Mouse (Mus musculus): ENCODE results near the gene Pcsk4. TPM values are rescaled to one million over a fixed set of nuclear protein-coding genes. Genes with fewer than 3 reads are reported as not detected.

The Pcsk4 gene
- polyA plus RNA-seq, 1 experiment = 3.2 TPM

DNA sequence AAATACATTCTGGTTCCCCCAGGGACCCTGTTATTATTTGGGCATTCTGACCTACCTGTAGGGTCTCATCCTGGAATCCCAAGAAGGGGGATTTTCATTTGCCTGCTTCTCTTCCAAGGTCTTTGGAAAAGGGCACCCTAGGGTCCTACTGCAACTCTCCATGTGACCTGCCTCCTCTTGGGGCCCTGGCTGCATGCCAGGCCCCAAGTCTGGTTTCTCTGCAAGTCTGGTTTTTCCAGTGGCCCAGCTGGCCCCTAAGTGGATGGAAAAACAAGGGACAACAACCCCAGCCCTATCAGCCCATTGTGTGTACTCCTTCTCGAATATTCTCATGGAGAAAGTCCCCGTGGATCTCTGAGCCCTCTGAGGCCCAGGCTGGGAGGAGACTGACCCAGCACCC lies 1.6 kb upstream of the Pcsk4 start:
- TF ChIP-seq FOSL1 (IDR thresholded peaks at IDR 0.05; ENCODE audit: insufficient read depth, low read length, poor library complexity, severe bottlenecking) (no peak), MYOD1 (IDR thresholded peaks at IDR 0.05; ENCODE audit: control insufficient read depth, insufficient read length, low read depth) (no peak), USF1 (IDR thresholded peaks at IDR 0.05; ENCODE audit: low read depth) (no peak), MYOG (IDR thresholded peaks at IDR 0.05; ENCODE audit: control insufficient read depth, extremely low read depth, insufficient read length) (no peak), CEBPB (IDR thresholded peaks at IDR 0.05; ENCODE audit: low read depth) (no peak), MAX (IDR thresholded peaks at IDR 0.05) (no peak), CTCF (IDR thresholded peaks at IDR 0.05; ENCODE audit: control insufficient read depth, insufficient read depth, insufficient read length) (no peak)
- Histone ChIP-seq H3K4me3 (ENCODE audit: insufficient read depth, poor library complexity, severe bottlenecking) (no peak overlapping the region), H3K27me3 (ENCODE audit: control insufficient read depth, insufficient read depth, insufficient read length) (no peaks in the 10 kb centered on the region)

DNA sequence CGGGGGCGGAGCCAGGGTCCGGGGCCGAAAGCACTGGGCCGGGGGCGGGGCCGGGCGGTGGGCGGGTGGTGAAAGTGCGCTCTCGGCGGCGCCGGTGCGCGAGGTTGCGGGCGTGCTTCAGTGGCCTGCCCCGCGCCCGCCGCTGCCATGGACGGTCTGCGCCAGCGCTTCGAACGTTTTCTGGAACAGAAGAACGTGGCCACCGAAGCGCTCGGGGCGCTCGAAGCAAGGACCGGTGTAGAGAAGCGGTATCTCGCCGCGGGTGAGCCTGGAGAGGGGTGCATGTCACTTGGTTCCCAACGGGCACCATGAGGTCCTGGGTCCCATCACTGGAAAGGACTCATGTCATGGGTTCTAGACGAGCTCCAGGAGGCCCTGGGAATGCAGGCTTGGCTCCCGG lies 786 bp upstream of the Pcsk4 start:
- H3K36me3 ChIP-seq (ENCODE audit: control insufficient read depth, insufficient read depth) = no peaks in the 10 kb centered on the region
- H3K4me3 ChIP-seq (ENCODE audit: insufficient read depth, poor library complexity, severe bottlenecking) = peak overlapping the region; percentile 7
- no peaks in the 10 kb centered on the region for H3K79me3 ChIP-seq (ENCODE audit: low read depth)
- TF ChIP-seq FOSL1 (IDR thresholded peaks at IDR 0.05; ENCODE audit: insufficient read depth, low read length, poor library complexity, severe bottlenecking) (no peak), MAX (IDR thresholded peaks at IDR 0.05) (no peak), CTCF (IDR thresholded peaks at IDR 0.05; ENCODE audit: control insufficient read depth, insufficient read depth, insufficient read length) (no peak), MYOD1 (IDR thresholded peaks at IDR 0.05; ENCODE audit: control insufficient read depth, insufficient read length, low read depth) (no peak), USF1 (IDR thresholded peaks at IDR 0.05; ENCODE audit: low read depth) (no peak), CEBPB (IDR thresholded peaks at IDR 0.05; ENCODE audit: low read depth) (no peak), MYOG (IDR thresholded peaks at IDR 0.05; ENCODE audit: control insufficient read depth, extremely low read depth, insufficient read length) (no peak)
- H3ac ChIP-seq (ENCODE audit: control insufficient read depth, insufficient read length, low read depth) = peak overlapping the region; percentile 71
- H3K79me2 ChIP-seq (ENCODE audit: control insufficient read depth, insufficient read depth) = no peaks in the 10 kb centered on the region
- H3K27me3 ChIP-seq (ENCODE audit: control insufficient read depth, insufficient read depth, insufficient read length) = no peaks in the 10 kb centered on the region

More for the DNA sequence above, 1.6 kb upstream of the Pcsk4 start:
- no peak overlapping the region for H3ac ChIP-seq (ENCODE audit: control insufficient read depth, insufficient read length, low read depth)
- no peaks in the 10 kb centered on the region for H3K79me3 ChIP-seq (ENCODE audit: low read depth)
- H3K36me3 ChIP-seq (ENCODE audit: control insufficient read depth, insufficient read depth) = no peaks in the 10 kb centered on the region
- no peaks in the 10 kb centered on the region for H3K79me2 ChIP-seq (ENCODE audit: control insufficient read depth, insufficient read depth)

DNA sequence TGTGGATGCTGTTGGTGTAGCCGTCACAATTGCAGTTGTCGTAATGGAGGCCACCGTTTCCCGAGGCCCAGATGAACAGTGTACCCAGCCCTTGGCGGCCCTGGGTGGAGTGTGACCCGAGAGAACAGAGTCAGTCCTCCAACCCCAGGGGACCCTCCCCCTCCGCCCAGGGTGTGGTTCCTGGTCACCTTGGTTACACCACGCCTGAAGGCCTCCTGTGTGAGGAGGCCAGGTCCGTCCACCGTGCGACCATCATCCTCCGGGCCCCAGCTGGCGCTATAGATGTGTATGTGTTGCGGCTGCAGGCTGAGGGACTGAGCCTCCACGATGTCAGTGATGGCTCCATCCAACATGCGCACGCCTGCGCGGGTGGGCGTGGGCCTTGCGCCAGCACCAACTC lies 4.3 kb downstream of the Pcsk4 start:
- no peaks in the 10 kb centered on the region for H3K27me3 ChIP-seq (ENCODE audit: control insufficient read depth, insufficient read depth, insufficient read length)
- peaks cover 23% of the 10 kb centered on the region for H3K79me2 ChIP-seq (ENCODE audit: control insufficient read depth, insufficient read depth)
- H3K36me3 ChIP-seq (ENCODE audit: control insufficient read depth, insufficient read depth) = no peaks in the 10 kb centered on the region
- no peak for TF ChIP-seq MAX (IDR thresholded peaks at IDR 0.05)
- TF ChIP-seq MYOG (IDR thresholded peaks at IDR 0.05; ENCODE audit: control insufficient read depth, extremely low read depth, insufficient read length) = no peak
- no peak overlapping the region for H3ac ChIP-seq (ENCODE audit: control insufficient read depth, insufficient read length, low read depth)
- H3K4me3 ChIP-seq (ENCODE audit: insufficient read depth, poor library complexity, severe bottlenecking) = no peak overlapping the region
- H3K79me3 ChIP-seq (ENCODE audit: low read depth) = peaks cover 8% of the 10 kb centered on the region

DNA sequence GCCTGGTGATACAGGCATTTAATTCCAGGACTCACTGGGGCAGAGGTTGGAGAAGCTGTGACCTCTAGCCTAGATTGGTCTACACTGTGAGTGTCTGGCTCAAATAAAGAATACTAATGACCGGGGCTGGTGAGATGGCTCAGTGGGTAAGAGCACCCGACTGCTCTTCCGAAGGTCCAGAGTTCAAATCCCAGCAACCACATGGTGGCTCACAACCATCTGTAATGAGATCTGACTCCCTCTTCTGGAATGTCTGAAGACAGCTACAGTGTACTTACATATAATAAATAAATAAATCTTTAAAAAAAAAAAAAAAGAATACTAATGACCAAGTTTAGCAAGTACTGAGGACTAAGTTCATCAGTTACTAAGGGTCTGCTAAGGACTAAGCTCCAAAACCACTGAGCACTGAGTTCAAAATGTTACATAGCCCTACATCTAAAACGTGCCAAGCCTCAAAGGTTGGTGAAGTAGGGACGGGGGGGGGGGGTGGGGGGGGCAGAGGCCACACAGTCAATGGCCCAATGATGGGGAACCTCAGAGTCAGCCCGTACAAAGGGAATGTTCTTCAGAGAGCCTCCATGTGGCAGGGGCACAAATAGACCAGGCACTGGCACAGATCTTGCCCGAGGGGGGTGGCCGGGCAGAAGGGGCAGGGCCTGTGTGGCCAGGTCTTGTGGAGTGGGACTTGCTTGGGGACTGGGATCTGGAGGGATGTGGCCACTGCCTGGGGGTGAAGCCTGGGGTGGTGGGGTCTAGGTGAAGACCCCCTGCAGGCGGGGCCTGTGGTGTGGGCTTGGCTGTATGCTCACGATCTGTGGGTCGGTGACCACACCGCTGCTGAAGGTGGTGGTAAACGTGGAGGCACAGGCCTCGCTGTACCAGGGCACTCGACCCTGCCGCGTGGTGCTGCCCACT lies 4.9 kb downstream of the Pcsk4 start:
- no peaks in the 10 kb centered on the region for H3K27me3 ChIP-seq (ENCODE audit: control insufficient read depth, insufficient read depth, insufficient read length)
- TF ChIP-seq MAX (IDR thresholded peaks at IDR 0.05) = no peak
- TF ChIP-seq FOSL1 (IDR thresholded peaks at IDR 0.05; ENCODE audit: insufficient read depth, low read length, poor library complexity, severe bottlenecking) = no peak
- no peak for TF ChIP-seq CEBPB (IDR thresholded peaks at IDR 0.05; ENCODE audit: low read depth)
- TF ChIP-seq USF1 (IDR thresholded peaks at IDR 0.05; ENCODE audit: low read depth) = no peak
- no peak for TF ChIP-seq MYOD1 (IDR thresholded peaks at IDR 0.05; ENCODE audit: control insufficient read depth, insufficient read length, low read depth)
- no peak for TF ChIP-seq MYOG (IDR thresholded peaks at IDR 0.05; ENCODE audit: control insufficient read depth, extremely low read depth, insufficient read length)
- TF ChIP-seq CTCF (IDR thresholded peaks at IDR 0.05; ENCODE audit: control insufficient read depth, insufficient read depth, insufficient read length) = no peak
- H3K36me3 ChIP-seq (ENCODE audit: control insufficient read depth, insufficient read depth) = no peaks in the 10 kb centered on the region
- H3K79me3 ChIP-seq (ENCODE audit: low read depth) = peaks cover 14% of the 10 kb centered on the region
- H3K79me2 ChIP-seq (ENCODE audit: control insufficient read depth, insufficient read depth) = peaks cover 30% of the 10 kb centered on the region
- H3ac ChIP-seq (ENCODE audit: control insufficient read depth, insufficient read length, low read depth) = no peak overlapping the region
- H3K4me3 ChIP-seq (ENCODE audit: insufficient read depth, poor library complexity, severe bottlenecking) = peak overlapping the region; percentile 43

DNA sequence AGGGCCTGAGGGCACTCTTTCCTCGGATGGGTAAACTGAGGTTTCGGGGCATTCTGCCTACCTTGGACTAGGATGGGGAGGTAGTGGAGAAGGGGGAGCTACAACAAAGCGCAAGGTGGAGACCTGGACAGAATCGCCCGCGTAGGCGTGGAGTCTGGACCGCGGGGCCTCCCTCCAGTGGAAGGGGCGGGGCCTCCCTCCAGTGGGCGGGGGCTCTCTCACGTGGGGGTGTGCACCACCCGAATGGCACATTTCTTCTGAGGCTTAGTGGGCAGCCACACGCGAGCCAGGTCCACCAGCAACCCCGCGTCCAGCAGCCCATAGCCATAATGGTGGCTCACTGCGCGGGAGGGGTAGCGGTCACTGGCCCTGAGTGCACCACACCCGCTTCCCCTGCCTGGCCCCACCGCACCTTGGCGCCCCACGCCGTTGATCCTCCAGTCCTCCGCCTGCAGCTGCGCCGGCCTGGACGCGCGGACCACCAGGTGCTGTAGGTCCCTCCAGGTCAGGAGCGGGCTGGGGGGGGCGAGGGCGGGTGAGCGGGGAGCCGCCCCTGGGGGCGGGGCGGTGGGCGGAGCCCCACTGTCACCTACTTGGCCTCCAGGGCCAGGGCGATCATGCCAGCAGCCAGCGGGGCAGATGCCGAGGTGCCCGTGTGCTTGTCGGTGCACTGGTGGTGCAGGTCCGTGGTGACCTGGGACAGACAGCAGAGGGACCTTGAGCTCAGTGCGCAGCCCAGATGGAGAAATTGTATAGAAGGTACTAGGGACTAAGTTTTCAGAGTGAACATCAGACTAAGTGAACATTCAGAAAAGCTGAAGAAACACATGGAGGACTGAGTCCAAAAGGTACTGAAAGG lies 5.8 kb downstream of the Pcsk4 start:
- Histone ChIP-seq H3K27me3 (ENCODE audit: control insufficient read depth, insufficient read depth, insufficient read length) (no peaks in the 10 kb centered on the region), H3K36me3 (ENCODE audit: control insufficient read depth, insufficient read depth) (peaks cover 6% of the 10 kb centered on the region), H3K4me3 (ENCODE audit: insufficient read depth, poor library complexity, severe bottlenecking) (peak overlapping the region; percentile 43), H3K79me3 (ENCODE audit: low read depth) (peaks cover 20% of the 10 kb centered on the region), H3ac (ENCODE audit: control insufficient read depth, insufficient read length, low read depth) (peak overlapping the region; percentile 89), H3K79me2 (ENCODE audit: control insufficient read depth, insufficient read depth) (peaks cover 39% of the 10 kb centered on the region)
- TF ChIP-seq CEBPB (IDR thresholded peaks at IDR 0.05; ENCODE audit: low read depth) (no peak), MYOG (IDR thresholded peaks at IDR 0.05; ENCODE audit: control insufficient read depth, extremely low read depth, insufficient read length) (no peak), MYOD1 (IDR thresholded peaks at IDR 0.05; ENCODE audit: control insufficient read depth, insufficient read length, low read depth) (no peak), MAX (IDR thresholded peaks at IDR 0.05) (no peak), CTCF (IDR thresholded peaks at IDR 0.05; ENCODE audit: control insufficient read depth, insufficient read depth, insufficient read length) (no peak), FOSL1 (IDR thresholded peaks at IDR 0.05; ENCODE audit: insufficient read depth, low read length, poor library complexity, severe bottlenecking) (no peak), USF1 (IDR thresholded peaks at IDR 0.05; ENCODE audit: low read depth) (no peak)
